Mouse (Mus musculus) T-helper 2 cell (primary cell): ENCODE measurements around the gene Cavin4.
"Not testable (repeated sequence)": the region's sequence is repeated elsewhere in the genome, so short reads cannot be mapped to it uniquely, and the experiment has no call there.

Source experiments
- in situ Hi-C: fragments of 300-600 bp; cut with MboI, MseI; formaldehyde crosslinking; loops from one replicate; pipeline ENCODE4 v1.15.1; 2025; ENCODE audit warnings: high pct_unique_total_duplicates

Gene Cavin4

GRCm38 (mm10) chr4:48672915-48673314 is 9.6 kb downstream of the Cavin4 start:
- in situ Hi-C loops: no loop called here

DNA sequence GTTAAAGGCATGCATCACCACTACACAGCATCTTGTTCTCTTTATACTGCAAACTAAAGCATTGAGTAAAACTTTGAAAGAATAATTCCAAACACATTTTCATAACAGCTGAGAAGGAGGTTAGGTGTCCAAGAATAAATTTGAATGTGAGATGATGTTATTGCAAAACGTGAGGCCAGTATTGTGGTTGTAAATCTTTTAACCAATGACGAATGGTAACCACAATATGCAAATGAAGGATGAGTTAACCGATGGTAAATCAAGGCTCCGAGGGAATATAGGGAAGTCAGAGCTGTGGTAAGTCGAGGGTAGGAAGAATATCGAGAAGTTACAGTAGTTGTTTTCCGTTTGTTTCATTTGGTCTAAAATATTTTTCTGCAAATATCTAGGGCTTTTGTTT is 11.1 kb downstream of the Cavin4 start:
- in situ Hi-C loops: no loop called here

DNA sequence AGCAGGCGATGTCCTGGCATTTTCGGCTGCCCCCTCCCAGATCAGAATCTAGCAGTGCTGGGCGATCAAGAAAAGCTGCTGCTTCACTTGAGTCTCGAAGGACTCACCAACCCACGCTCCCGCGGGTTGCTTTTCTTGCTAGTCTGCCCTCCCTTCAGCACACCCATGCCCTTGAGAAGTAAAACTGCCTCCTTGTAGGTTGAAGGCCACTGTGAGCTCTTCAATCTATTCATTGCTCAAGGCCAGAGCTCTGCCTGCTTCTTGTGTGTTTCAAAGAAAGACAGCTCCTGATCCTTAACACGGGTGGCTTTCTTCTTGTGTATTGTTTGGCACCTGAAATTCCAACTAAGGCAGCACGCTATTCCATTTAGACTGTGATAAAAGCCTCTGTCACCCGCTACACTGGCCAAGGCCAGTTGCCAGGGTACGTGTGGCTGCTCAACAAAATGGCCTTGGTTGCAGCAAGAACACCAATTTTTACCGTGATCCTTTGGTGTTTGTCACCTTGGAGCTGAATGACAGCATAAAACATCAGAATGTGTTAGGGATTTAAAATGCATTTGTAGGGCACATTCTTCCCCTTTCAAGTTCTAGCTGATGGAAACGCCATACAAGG is 13.4 kb downstream of the Cavin4 start:
- in situ Hi-C loops: no loop called here

DNA sequence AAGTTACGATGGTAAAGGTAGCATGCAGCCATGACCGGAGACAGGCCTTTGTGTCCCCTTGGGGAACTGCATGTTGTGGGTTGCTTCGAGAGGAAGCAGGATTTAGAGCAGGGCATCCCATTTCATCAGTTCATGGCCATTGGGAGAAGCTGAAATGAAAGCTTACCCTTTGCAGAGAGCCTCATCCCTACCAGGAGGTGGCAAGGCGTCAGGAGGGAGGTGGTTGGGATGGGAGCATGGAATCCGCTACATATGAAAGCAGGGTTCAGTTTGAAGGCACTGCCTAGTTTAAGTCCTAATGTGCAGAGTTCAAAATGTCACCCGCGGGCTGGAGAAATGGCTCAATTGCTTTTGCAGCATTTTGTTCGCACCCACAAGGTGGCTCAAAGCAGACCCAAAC is 14.0 kb downstream of the Cavin4 start:
- in situ Hi-C loops: no loop called here

DNA sequence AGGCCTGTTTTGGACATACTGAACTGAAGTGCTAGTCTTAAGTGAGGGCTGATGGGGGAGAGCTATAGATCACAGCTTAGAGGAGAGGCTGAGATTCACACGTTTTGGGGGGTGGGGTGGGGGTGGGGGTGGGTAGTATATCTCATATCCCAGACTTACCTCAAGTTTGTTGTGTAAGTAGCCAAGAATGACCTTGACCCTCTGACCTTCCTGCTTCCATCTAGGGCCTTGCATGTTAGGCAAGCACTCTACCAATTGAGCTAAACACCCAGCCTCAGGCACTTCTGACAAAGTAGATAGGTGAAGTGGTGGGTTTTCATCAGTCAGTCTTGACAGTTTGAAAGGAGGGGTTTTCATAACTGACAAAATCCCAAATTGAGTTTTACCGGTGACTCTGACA is 14.5 kb downstream of the Cavin4 start:
- in situ Hi-C loops: no loop called here

- in situ Hi-C loops: no loop called here
Measured at GRCm38 (mm10) chr4:48678793-48679192, 15.5 kb downstream of the Cavin4 start.

DNA sequence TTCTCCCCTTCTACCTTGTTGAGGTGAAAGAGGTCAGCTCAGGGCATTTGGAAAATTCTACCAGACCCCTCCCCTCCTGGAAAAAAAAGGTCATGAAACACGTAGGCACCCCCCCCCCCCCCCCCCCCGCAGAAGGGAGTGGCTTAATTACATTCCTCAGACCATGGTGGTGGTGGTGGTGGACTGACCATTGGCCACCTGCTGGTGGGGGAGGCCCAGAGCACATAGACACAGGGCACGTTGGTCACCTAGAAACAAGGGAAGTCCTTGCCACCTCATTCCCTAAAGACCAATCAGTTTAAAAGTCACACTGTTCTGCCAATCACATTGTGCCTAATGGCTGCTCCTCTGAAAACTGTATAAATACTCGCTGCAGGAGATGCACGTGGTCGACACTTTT is 16.4 kb downstream of the Cavin4 start:
- in situ Hi-C loops: not testable (repeated sequence)

- in situ Hi-C loops: no loop called here
Measured at GRCm38 (mm10) chr4:48680214-48680613, 16.9 kb downstream of the Cavin4 start.

GRCm38 (mm10) chr4:48680648-48681343 is 17.5 kb downstream of the Cavin4 start:
- in situ Hi-C loops: no loop called here

DNA sequence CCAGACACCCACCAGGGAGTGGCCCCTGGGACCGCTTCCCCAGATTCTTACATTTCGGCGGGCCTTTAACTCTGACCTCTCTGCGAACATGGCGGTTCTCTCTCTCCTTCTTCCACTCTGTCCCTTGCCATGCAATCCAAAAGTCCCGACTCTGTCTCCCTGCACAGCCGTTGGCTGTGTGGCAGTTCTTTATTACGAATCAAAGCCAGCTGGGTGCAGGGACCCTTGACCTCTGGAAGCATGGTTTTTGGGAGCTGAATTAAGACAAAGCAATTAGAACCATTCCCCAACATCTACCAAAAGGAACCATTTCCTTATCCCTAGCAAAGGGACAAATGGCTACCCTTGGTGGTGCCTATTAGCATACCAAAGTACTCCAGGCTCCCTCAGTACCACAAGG is 19.8 kb downstream of the Cavin4 start:
- in situ Hi-C loops: no loop called here

DNA sequence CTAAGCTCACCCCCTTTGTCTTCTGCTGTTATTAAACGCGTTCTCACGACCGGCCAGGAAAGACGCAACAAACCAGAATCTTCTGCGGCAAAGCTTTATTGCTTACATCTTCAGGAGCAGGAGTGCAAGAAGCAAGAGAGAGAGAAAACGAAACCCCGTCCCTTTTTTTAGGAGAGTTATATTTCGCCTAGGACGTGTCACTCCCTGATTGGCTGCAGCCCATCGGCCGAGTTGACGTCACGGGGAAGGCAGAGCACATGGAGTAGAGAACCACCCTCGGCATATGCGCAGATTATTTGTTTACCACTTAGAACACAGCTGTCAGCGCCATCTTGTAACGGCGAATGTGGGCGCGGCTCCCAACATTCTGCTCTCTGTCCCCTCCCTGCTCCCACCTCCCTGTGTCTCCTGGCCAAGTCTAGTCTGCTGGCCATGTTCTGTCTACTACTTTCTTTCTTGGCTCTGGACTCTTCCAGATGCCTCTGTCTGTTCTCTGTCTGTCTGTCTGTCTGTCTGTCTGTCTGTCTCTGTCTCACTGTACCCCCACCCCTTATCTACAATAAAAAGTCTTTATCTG is 20.4 kb downstream of the Cavin4 start:
- in situ Hi-C loops: not testable (repeated sequence)

GRCm38 (mm10) chr4:48684593-48685187 is 21.4 kb downstream of the Cavin4 start:
- in situ Hi-C loops: no loop called here

GRCm38 (mm10) chr4:48688148-48688547 is 24.8 kb downstream of the Cavin4 start:
- in situ Hi-C loops: no loop called here

GRCm38 (mm10) chr4:48690640-48691039 is 27.3 kb downstream of the Cavin4 start:
- in situ Hi-C loops: no loop called here

- in situ Hi-C loops: no loop called here
Measured at GRCm38 (mm10) chr4:48691793-48692437, 28.6 kb downstream of the Cavin4 start.

GRCm38 (mm10) chr4:48692736-48693292 is 29.5 kb downstream of the Cavin4 start:
- in situ Hi-C loops: no loop called here

- in situ Hi-C loops: no loop called here
Measured at GRCm38 (mm10) chr4:48696706-48697105, 33.4 kb downstream of the Cavin4 start.

GRCm38 (mm10) chr4:48697302-48697701 is 34.0 kb downstream of the Cavin4 start:
- in situ Hi-C loops: no loop called here

DNA sequence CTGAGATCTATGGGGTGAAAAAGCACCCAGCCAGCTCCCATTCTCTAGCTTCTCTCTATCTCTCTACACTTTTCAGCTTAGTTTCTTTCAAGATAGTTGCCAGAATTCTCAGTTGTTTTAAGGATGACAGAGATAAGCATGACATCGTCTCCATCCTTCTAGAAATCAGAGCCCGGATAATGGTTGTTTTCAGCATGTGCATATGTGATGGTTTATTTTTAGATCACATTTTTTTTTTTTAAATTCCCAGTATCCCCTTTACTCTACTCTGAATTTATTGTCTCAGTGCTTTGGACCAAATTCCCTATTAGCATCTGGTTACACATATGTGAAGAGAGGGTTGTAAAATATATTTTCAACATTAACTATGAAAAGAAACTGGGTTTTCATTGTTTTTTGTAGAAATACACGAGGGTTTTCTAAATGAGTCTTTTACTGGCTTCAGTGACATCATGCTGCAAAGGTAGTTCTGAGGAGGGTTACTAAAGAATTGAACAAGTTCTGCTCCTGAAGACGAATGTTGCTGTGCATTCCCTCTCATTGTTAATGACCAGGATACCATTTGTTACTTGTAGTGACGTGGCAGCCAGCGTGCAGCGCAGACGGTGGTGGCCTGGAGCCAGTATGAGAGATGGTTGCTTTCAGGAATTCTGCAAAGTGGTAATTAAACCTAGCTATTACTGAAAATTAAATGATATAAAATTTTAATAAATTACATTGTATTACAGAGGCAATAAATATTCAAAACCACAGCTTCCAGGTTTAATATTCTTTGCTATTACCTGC is 52.7 kb downstream of the Cavin4 start:
- in situ Hi-C loops: no loop called here

DNA sequence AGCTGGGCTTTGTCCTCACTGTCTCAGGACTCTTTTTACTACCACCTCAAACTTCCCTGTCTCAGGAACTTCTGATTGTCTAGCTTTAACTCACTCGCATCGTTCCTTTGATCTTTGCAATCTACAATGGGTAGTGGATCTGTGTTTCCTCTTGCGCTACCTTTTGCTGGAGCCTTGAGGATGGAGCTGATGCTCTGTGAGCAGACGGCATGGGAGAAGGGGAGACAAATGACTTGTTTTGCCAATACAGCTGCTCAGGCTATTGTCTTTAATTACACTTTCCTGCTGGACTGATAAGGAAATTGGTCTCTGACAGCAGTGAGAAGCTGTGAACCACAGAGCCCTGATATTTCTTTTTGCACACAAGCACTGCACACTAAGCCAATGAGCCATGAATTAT is 53.5 kb downstream of the Cavin4 start:
- in situ Hi-C loops: no loop called here
